8 mouse cellular contexts compared by ENCODE assay signal in the genomic region with DNA sequence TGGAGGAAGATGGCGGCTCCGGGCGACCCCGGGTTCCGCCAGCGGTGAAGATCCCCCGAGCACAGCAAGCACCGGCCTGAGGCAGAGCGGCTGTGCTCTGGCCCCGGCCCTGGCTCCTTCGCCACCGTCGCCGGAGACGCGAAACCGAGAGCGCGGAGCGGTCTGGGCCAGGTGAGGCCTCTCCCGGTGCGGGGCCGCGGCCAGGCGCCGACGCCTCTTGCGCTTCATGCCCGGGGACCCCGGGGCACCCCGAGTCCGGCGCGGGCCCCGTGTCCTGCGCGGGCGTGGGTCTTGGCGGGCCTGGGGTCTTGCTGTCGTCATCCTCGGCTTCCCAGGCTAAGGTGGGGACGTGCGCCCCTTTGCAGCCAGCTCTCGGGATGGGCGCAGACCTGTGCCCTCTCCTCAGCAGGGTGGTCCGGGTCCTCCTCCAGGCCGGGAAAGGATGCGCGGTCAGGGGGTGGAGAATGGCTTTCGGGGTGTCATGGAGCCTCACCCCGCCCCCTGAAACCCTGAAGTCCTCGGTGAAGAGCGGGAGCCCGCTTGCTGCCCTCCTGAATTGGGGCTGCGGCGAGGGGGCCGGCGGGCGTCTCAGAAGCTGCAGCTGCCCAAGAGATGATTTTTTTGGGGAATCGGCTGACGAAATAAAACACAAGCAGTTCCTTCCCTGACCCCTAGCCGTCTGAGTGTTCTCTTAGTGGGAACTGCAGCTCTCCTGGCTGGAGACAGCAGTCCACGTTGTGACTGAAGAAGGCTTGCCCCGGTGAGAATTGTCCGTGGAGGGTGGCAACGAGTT. TPM values are rescaled to one million over a fixed set of nuclear protein-coding genes. Genes with fewer than 3 reads are reported as not detected.
DNase-seq lines count a peak whose midpoint lies in the region; ATAC-seq and TF ChIP-seq lines count a peak whose summit lies in the region.

No protein-coding gene starts in this region.

- peak overlapping the region; percentile 69 for H3K27ac ChIP-seq in testis, adult 2 months (ENCODE audit: control insufficient read depth, insufficient read depth, low read depth, low read length)
- peak overlapping the region; percentile 84 for H3K27ac ChIP-seq in bone marrow, adult 2 months (ENCODE audit: control insufficient read depth, insufficient read depth, low read depth, low read length, poor library complexity)
- H3K27ac ChIP-seq in forebrain, postnatal 0 days (ENCODE audit: low read depth, low read length) = peak overlapping the region; percentile 91

- H3K4me2 ChIP-seq in forebrain, postnatal 0 days (ENCODE audit: low read depth) = peak overlapping the region; percentile 57

- under 1% methylated on average over 66 of the region's 66 CpGs for WGBS in bone marrow, adult 2 months
- WGBS in forebrain, postnatal 0 days = under 1% methylated on average over 66 of the region's 66 CpGs

- H3K27me3 ChIP-seq in testis, adult 2 months (ENCODE audit: control insufficient read depth, insufficient read depth, low read length) = no peaks in the 10 kb centered on the region
- H3K27me3 ChIP-seq in forebrain, postnatal 0 days (ENCODE audit: insufficient read depth, low read length) = no peaks in the 10 kb centered on the region

- no peaks in the 10 kb centered on the region for H3K9me3 ChIP-seq in forebrain, postnatal 0 days (ENCODE audit: low read length)

- TF ChIP-seq CTCF in testis, adult 2 months (IDR thresholded peaks at IDR 0.05; ENCODE audit: control insufficient read depth, insufficient read depth, insufficient replicate concordance, low read depth, low read length) = no peak
- no peak for TF ChIP-seq CTCF in bone marrow, adult 2 months (IDR thresholded peaks at IDR 0.05; ENCODE audit: control insufficient read depth, insufficient read depth, low read length)
- TF ChIP-seq CTCF in forebrain, postnatal 0 days (IDR thresholded peaks at IDR 0.05; ENCODE audit: low read depth) = peak; percentile 18; the same call in 1 of the 2 replicates

- TF ChIP-seq POLR2A in testis, adult 2 months (IDR thresholded peaks at IDR 0.05; ENCODE audit: control insufficient read depth, low read depth, low read length) = no peak
- TF ChIP-seq POLR2A in bone marrow, adult 2 months (IDR thresholded peaks at IDR 0.05; ENCODE audit: borderline replicate concordance, control insufficient read depth, low read depth, low read length) = no peak

- peaks cover 5% of the 10 kb centered on the region for H3K4me1 ChIP-seq in testis, adult 2 months (ENCODE audit: control insufficient read depth, insufficient read depth, low read length)
- H3K4me1 ChIP-seq in bone marrow, adult 2 months (ENCODE audit: control insufficient read depth, insufficient read depth, low read length) = no peaks in the 10 kb centered on the region; the same call in none of the 2 replicates
- peaks cover 19% of the 10 kb centered on the region for H3K4me1 ChIP-seq in forebrain, postnatal 0 days (ENCODE audit: insufficient read depth)

- ATAC-seq in forebrain, postnatal 0 days = peak; percentile 72

- no peak for DNase-seq in testis, postnatal 10 days (ENCODE audit: low spot score)
- peak; percentile 52 for DNase-seq in forebrain, postnatal 0 days
- peak; percentile 38 for DNase-seq in kidney, adult 18-20 months
- DNase-seq in lung, postnatal 14 days = peak; percentile 30
- peak; percentile 42 to 47 for DNase-seq in spleen, postnatal 36 days (ENCODE audit: low spot score in 2 of 2)
- no peak for DNase-seq in layer of hippocampus, adult 18-20 months (ENCODE audit: low spot score in 2 of 2)

- H3K9ac ChIP-seq in forebrain, postnatal 0 days = peak overlapping the region; percentile 99

- peak overlapping the region; percentile 87 for H3K4me3 ChIP-seq in testis, adult 2 months (ENCODE audit: control insufficient read depth, low read depth, low read length)
- peak overlapping the region; percentile 99 for H3K4me3 ChIP-seq in bone marrow, adult 2 months (replicated peaks; ENCODE audit: control insufficient read depth, low read depth, low read length)
- H3K4me3 ChIP-seq in forebrain, postnatal 0 days (ENCODE audit: low read depth, low read length) = peak overlapping the region; percentile 99

- H3K36me3 ChIP-seq in testis, adult 2 months (ENCODE audit: control insufficient read depth, insufficient read depth, low read length) = no peaks in the 10 kb centered on the region; the same call in 1 of the 2 replicates
- 0 out of 2 replicates have a peak, but pooled peaks cover 4% of the 10 kb centered on the region for H3K36me3 ChIP-seq in forebrain, postnatal 0 days (ENCODE audit: insufficient read depth)

RNA-seq across cellular contexts. Expression of a gene that starts 0.5 kb away (rescaled TPM):
- polyA plus RNA-seq in testis, adult 2 months (2012; rRNA removed) = 10.7 and 11.0 TPM in 2 replicates
- 7.9 and 9.2 TPM in 2 replicates for polyA plus RNA-seq in bone marrow, adult 2 months (2011; ENCODE audit: insufficient read depth, insufficient read length, low replicate concordance, missing spikeins)
- 12.4 and 18.0 TPM in 2 replicates for total RNA-seq in forebrain, postnatal 0 days (2014; rRNA removed)
- 9.9 and 13.1 TPM in 2 replicates for polyA plus RNA-seq in forebrain, postnatal 0 days (2015; fragmentation: Nextera tagmentation; extraction: Ambion mirVana)
- 10 to 100 TPM; 23.2 to 24.4 TPM for total RNA-seq in layer of hippocampus, adult 18-20 months (2021)

RNA-seq across cellular contexts. Expression of a gene that starts 8.6 kb away (rescaled TPM):
- 8.2 and 8.6 TPM in 2 replicates for polyA plus RNA-seq in testis, adult 2 months (2012; rRNA removed)
- 23.6 and 31.2 TPM in 2 replicates for polyA plus RNA-seq in bone marrow, adult 2 months (2011; ENCODE audit: insufficient read depth, insufficient read length, low replicate concordance, missing spikeins)
- 57.8 and 60.5 TPM in 2 replicates for total RNA-seq in forebrain, postnatal 0 days (2014; rRNA removed)
- 17.2 and 17.5 TPM in 2 replicates for polyA plus RNA-seq in forebrain, postnatal 0 days (2015; fragmentation: Nextera tagmentation; extraction: Ambion mirVana)
- 10 to 100 TPM; 58.5 to 61.0 TPM for total RNA-seq in layer of hippocampus, adult 18-20 months (2021)

Comparison
In these comparisons a context has a peak if more than half of its experiments do, and no peak if none do; other contexts are left out.
1. DNase-seq: peak in forebrain, postnatal 0 days (single experiment), kidney, adult 18-20 months (single experiment), lung, postnatal 14 days (single experiment) and spleen, postnatal 36 days (2 of 2); none in testis, postnatal 10 days (single experiment) and layer of hippocampus, adult 18-20 months (0 of 2).
2. Peak in every context shown above with its lines, with median percentiles within 50 percentile points of each other: H3K27ac ChIP-seq and H3K4me3 ChIP-seq.